Comparison of ENCODE assay signal across 13 mouse cellular contexts in the genomic region with DNA sequence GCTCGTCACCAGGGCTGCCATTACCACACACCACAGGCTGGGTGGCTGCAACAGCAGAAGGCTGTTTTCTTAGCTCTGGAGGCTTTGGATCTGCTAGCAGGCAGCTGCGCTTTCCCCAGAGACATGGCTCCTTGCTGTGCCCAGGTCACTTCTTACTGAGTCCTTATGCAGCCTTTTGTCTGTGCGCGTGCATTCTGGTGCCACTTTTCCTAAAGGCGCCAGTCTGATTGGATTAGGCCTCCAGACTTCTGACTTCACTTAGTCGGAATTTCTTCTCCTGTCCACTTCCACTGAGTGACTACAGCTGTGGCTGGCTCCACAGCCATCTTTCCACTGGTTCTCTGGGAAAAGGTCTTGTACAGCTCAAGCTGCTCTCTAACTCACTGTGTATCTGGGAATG. TPM values are rescaled to one million over a fixed set of nuclear protein-coding genes. Genes with fewer than 3 reads are reported as not detected.
A peak's percentile ranks its signal among the peaks of the same experiment; 100 is the strongest.
DNase-seq lines count a peak whose midpoint lies in the region; ATAC-seq and TF ChIP-seq lines count a peak whose summit lies in the region.
"Had no signal": no experiment of that assay in that cellular context is flagged by ENCODE, and none has a peak within 500 bp of the region (broad histone marks: within the 10 kb centered on the region; RNA-seq: fewer than 3 reads in every experiment).

No protein-coding gene starts in this region.

- peak overlapping the region; percentile 65 for H3K27ac ChIP-seq in heart, embryonic 12.5 days (ENCODE audit: poor library complexity, severe bottlenecking)
- peak overlapping the region; percentile 43; the same call in 1 of the 2 replicates for H3K27ac ChIP-seq in limb, embryonic 14.5 days (replicated peaks; ENCODE audit: low read depth, low read length)
- peak overlapping the region; percentile 59 for H3K27ac ChIP-seq in stomach, embryonic 16.5 days (ENCODE audit: low read length)
- H3K27ac ChIP-seq in forebrain, embryonic 11.5 days (ENCODE audit: low read depth, low read length), result no peak overlapping the region
- H3K27ac ChIP-seq: embryonic facial prominence, embryonic 15.5 days; liver, embryonic 15.5 days had no signal

- H3K9ac ChIP-seq in heart, embryonic 12.5 days, result no peak overlapping the region
- no peak overlapping the region for H3K9ac ChIP-seq in limb, embryonic 14.5 days (ENCODE audit: low read depth, low read length, severe bottlenecking)
- peak overlapping the region; percentile 0; the same call in 1 of the 2 replicates for H3K9ac ChIP-seq in stomach, embryonic 16.5 days (ENCODE audit: low read length)
- H3K9ac ChIP-seq in forebrain, embryonic 11.5 days (ENCODE audit: low read length), result no peak overlapping the region
- H3K9ac ChIP-seq: embryonic facial prominence, embryonic 15.5 days; liver, embryonic 15.5 days had no signal

- no peak overlapping the region for H3K4me3 ChIP-seq in heart, embryonic 12.5 days
- H3K4me3 ChIP-seq in limb, embryonic 14.5 days (replicated peaks; ENCODE audit: low read length), result no peak overlapping the region
- H3K4me3 ChIP-seq in stomach, embryonic 16.5 days (replicated peaks; ENCODE audit: low read length), result no peak overlapping the region
- no peak overlapping the region for H3K4me3 ChIP-seq in forebrain, embryonic 11.5 days (ENCODE audit: low read depth, low read length)
- H3K4me3 ChIP-seq: embryonic facial prominence, embryonic 15.5 days; liver, embryonic 15.5 days had no signal

- no peak for ATAC-seq in heart, embryonic 12.5 days (ENCODE audit: insufficient number of reproducible peaks, low FRiP score)
- peak; percentile 35; the same call in 1 of the 2 replicates for ATAC-seq in limb, embryonic 14.5 days (ENCODE audit: low FRiP score, low read depth)
- ATAC-seq in stomach, embryonic 16.5 days (ENCODE audit: insufficient read depth, low FRiP score), result peak; percentile 71; the same call in 1 of the 2 replicates
- no peak for ATAC-seq in forebrain, embryonic 11.5 days (replicated peaks; ENCODE audit: low FRiP score)

- TF ChIP-seq POLR2A in limb, embryonic 14.5 days (IDR thresholded peaks at IDR 0.05; ENCODE audit: borderline replicate concordance, extremely low read depth, insufficient read depth, insufficient read length), result no peak

- peak; percentile 9 for DNase-seq in urinary bladder, postnatal 25 days (ENCODE audit: low spot score)
- no peak for DNase-seq in urinary bladder, postnatal 4 days (ENCODE audit: low spot score in 2 of 2)
- peak; percentile 23 for DNase-seq in limb, embryonic 14.5 days (ENCODE audit: low spot score)
- no peak for DNase-seq in forebrain, embryonic 11.5 days (ENCODE audit: low spot score)
- no peak for DNase-seq in spleen, adult 12 weeks (ENCODE audit: low spot score)
- DNase-seq in spleen, adult 18-20 months, result no peak
- DNase-seq: gastrocnemius, postnatal 36 days; right cerebral cortex, postnatal 4 days had no signal

- H3K4me1 ChIP-seq in heart, embryonic 12.5 days (replicated peaks), result peaks cover 4% of the 10 kb centered on the region; the same call in 1 of the 2 replicates
- peaks cover 8% of the 10 kb centered on the region; the same call in 1 of the 2 replicates for H3K4me1 ChIP-seq in limb, embryonic 14.5 days (ENCODE audit: control insufficient read depth, insufficient read depth, low read length)
- H3K4me1 ChIP-seq in stomach, embryonic 16.5 days (ENCODE audit: control insufficient read depth, insufficient read depth, low read length), result no peaks in the 10 kb centered on the region; the same call in 1 of the 2 replicates
- H3K4me1 ChIP-seq in forebrain, embryonic 11.5 days (replicated peaks; ENCODE audit: control insufficient read depth, insufficient read depth, low read length), result no peaks in the 10 kb centered on the region
- H3K4me1 ChIP-seq: liver, embryonic 15.5 days had no signal

- no peaks in the 10 kb centered on the region for H3K36me3 ChIP-seq in heart, embryonic 12.5 days
- H3K36me3 ChIP-seq in limb, embryonic 14.5 days (ENCODE audit: control insufficient read depth, insufficient read depth, low read length), result no peaks in the 10 kb centered on the region
- no peaks in the 10 kb centered on the region for H3K36me3 ChIP-seq in stomach, embryonic 16.5 days (ENCODE audit: control insufficient read depth, insufficient read depth, low read length)
- no peaks in the 10 kb centered on the region for H3K36me3 ChIP-seq in forebrain, embryonic 11.5 days (ENCODE audit: control insufficient read depth, insufficient read depth, low read length)
- H3K36me3 ChIP-seq: embryonic facial prominence, embryonic 15.5 days; G1E; liver, embryonic 15.5 days had no signal

- H3K9me3 ChIP-seq in heart, embryonic 12.5 days (replicated peaks), result no peaks in the 10 kb centered on the region
- no peaks in the 10 kb centered on the region for H3K9me3 ChIP-seq in limb, embryonic 14.5 days (ENCODE audit: control insufficient read depth, low read length)
- no peaks in the 10 kb centered on the region for H3K9me3 ChIP-seq in stomach, embryonic 16.5 days (replicated peaks; ENCODE audit: control insufficient read depth, low read length)
- no peaks in the 10 kb centered on the region for H3K9me3 ChIP-seq in forebrain, embryonic 11.5 days (ENCODE audit: control insufficient read depth, low read length)
- H3K9me3 ChIP-seq: embryonic facial prominence, embryonic 15.5 days; G1E; liver, embryonic 15.5 days had no signal

- WGBS in heart, embryonic 12.5 days, result 63% methylated on average over 6 of the region's 6 CpGs
- 60% methylated on average over 6 of the region's 6 CpGs for WGBS in limb, embryonic 14.5 days
- WGBS in stomach, embryonic 16.5 days, result 61% methylated on average over 6 of the region's 6 CpGs
- 68% methylated on average over 6 of the region's 6 CpGs for WGBS in forebrain, embryonic 11.5 days

- no peak overlapping the region for H3K4me2 ChIP-seq in heart, embryonic 12.5 days
- H3K4me2 ChIP-seq in limb, embryonic 14.5 days (replicated peaks; ENCODE audit: low read depth, low read length, severe bottlenecking), result no peak overlapping the region
- H3K4me2 ChIP-seq in stomach, embryonic 16.5 days (ENCODE audit: low read depth, low read length), result no peak overlapping the region
- no peak overlapping the region for H3K4me2 ChIP-seq in forebrain, embryonic 11.5 days (ENCODE audit: low read depth, low read length, severe bottlenecking)
- H3K4me2 ChIP-seq: embryonic facial prominence, embryonic 15.5 days; liver, embryonic 15.5 days had no signal

- no peaks in the 10 kb centered on the region for H3K27me3 ChIP-seq in heart, embryonic 12.5 days (replicated peaks)
- H3K27me3 ChIP-seq in limb, embryonic 14.5 days (ENCODE audit: control insufficient read depth, insufficient read depth, low read length), result no peaks in the 10 kb centered on the region
- no peaks in the 10 kb centered on the region for H3K27me3 ChIP-seq in stomach, embryonic 16.5 days (ENCODE audit: control insufficient read depth, insufficient read depth, low read length)
- no peaks in the 10 kb centered on the region for H3K27me3 ChIP-seq in forebrain, embryonic 11.5 days (ENCODE audit: control insufficient read depth, insufficient read depth, low read length)
- H3K27me3 ChIP-seq: embryonic facial prominence, embryonic 15.5 days; liver, embryonic 15.5 days had no signal

RNA-seq across cellular contexts. Expression of a gene that starts 27.0 kb away (rescaled TPM):
- 29.9 and 30.2 TPM in 2 replicates for polyA plus RNA-seq in heart, embryonic 12.5 days (2016; fragmentation: Nextera tagmentation; extraction: Ambion mirVana)
- 37.4 and 49.1 TPM in 2 replicates for polyA plus RNA-seq in limb, embryonic 14.5 days (2012; rRNA removed)
- 22.2 and 28.4 TPM in 2 replicates for polyA plus RNA-seq in limb, embryonic 14.5 days (2014; fragmentation: Nextera tagmentation; extraction: Ambion mirVana)
- polyA plus RNA-seq in stomach, embryonic 16.5 days (2015; fragmentation: Nextera tagmentation; extraction: Ambion mirVana), result 19.5 and 20.0 TPM in 2 replicates
- 15.8 and 17.4 TPM in 2 replicates for polyA plus RNA-seq in forebrain, embryonic 11.5 days (2014; fragmentation: Nextera tagmentation; extraction: Ambion mirVana)

RNA-seq across cellular contexts. Expression of a gene that starts 31.3 kb away (rescaled TPM):
- polyA plus RNA-seq in heart, embryonic 12.5 days (2016; fragmentation: Nextera tagmentation; extraction: Ambion mirVana), result 20.1 and 20.9 TPM in 2 replicates
- polyA plus RNA-seq in limb, embryonic 14.5 days (2012; rRNA removed), result 37.4 and 41.3 TPM in 2 replicates
- 22.6 and 23.3 TPM in 2 replicates for polyA plus RNA-seq in limb, embryonic 14.5 days (2014; fragmentation: Nextera tagmentation; extraction: Ambion mirVana)
- 21.2 and 24.7 TPM in 2 replicates for polyA plus RNA-seq in stomach, embryonic 16.5 days (2015; fragmentation: Nextera tagmentation; extraction: Ambion mirVana)
- polyA plus RNA-seq in forebrain, embryonic 11.5 days (2014; fragmentation: Nextera tagmentation; extraction: Ambion mirVana), result 24.7 and 25.7 TPM in 2 replicates

RNA-seq across cellular contexts. Expression of a gene that starts 32.0 kb away (rescaled TPM):
- polyA plus RNA-seq in heart, embryonic 12.5 days (2016; fragmentation: Nextera tagmentation; extraction: Ambion mirVana), result 46.4 and 49.7 TPM in 2 replicates
- polyA plus RNA-seq in limb, embryonic 14.5 days (2012; rRNA removed), result 26.8 and 31.3 TPM in 2 replicates
- polyA plus RNA-seq in limb, embryonic 14.5 days (2014; fragmentation: Nextera tagmentation; extraction: Ambion mirVana), result 59.8 and 67.6 TPM in 2 replicates
- polyA plus RNA-seq in stomach, embryonic 16.5 days (2015; fragmentation: Nextera tagmentation; extraction: Ambion mirVana), result 44.4 and 50.4 TPM in 2 replicates
- polyA plus RNA-seq in forebrain, embryonic 11.5 days (2014; fragmentation: Nextera tagmentation; extraction: Ambion mirVana), result 85.0 and 89.8 TPM in 2 replicates

Comparison
In these comparisons a context has a peak if more than half of its experiments do, and no peak if none do; other contexts are left out.
1. DNase-seq: peak in urinary bladder, postnatal 25 days (single experiment) and limb, embryonic 14.5 days (single experiment); none in urinary bladder, postnatal 4 days (0 of 2), forebrain, embryonic 11.5 days (single experiment), spleen, adult 12 weeks (single experiment) and spleen, adult 18-20 months (0 of 2).
2. ATAC-seq: peak in limb, embryonic 14.5 days (single experiment) and stomach, embryonic 16.5 days (single experiment); none in heart, embryonic 12.5 days (single experiment) and forebrain, embryonic 11.5 days (single experiment).